Mouse (Mus musculus) neural tube, embryonic 11.5 days (tissue): Measurements from ENCODE around the gene Capn8. TPM values are rescaled to one million over a fixed set of nuclear protein-coding genes. Genes with fewer than 3 reads are reported as not detected.

Experiments used
- ATAC-seq: fragments of 200-750 bp; cut with Nextera tagmentation; 2 replicates; pipeline ENCODE4 v1.8.0; 2017; ENCODE audit warnings: moderate number of reproducible peaks, mild to moderate bottlenecking, moderate TSS enrichment, moderate library complexity; ENCODE audit not compliant: insufficient read depth, low FRiP score, low TSS enrichment
- DNase-seq: peaks from one replicate; pipeline ENCODE4 v3.0.0-alpha.2; 2015; ENCODE audit warnings: low spot score
- H3K27ac ChIP-seq: fragments of 300-500 bp; sonication (generic); 2 replicates; pipeline ENCODE4 v1.5.1; 2014; ENCODE audit warnings: low read depth, mild to moderate bottlenecking, low read length
- H3K27me3 ChIP-seq: fragments of 300-500 bp; sonication (generic); 2 replicates; pipeline ENCODE4 v1.6.1; 2014; ENCODE audit warnings: mild to moderate bottlenecking, low read length, mixed read lengths; ENCODE audit not compliant: control insufficient read depth, insufficient read depth
- H3K36me3 ChIP-seq: fragments of 300-500 bp; sonication (generic); 2 replicates; pipeline ENCODE4 v1.6.1; 2014; ENCODE audit warnings: mild to moderate bottlenecking, low read length, moderate library complexity, mixed read lengths; ENCODE audit not compliant: control insufficient read depth, insufficient read depth
- H3K4me1 ChIP-seq: fragments of 300-500 bp; sonication (generic); 2 replicates; pipeline ENCODE4 v1.6.1; 2014; ENCODE audit warnings: low read length, mixed read lengths; ENCODE audit not compliant: control insufficient read depth, insufficient read depth
- H3K4me2 ChIP-seq: fragments of 300-500 bp; sonication (generic); 2 replicates; pipeline ENCODE4 v1.6.1; 2014; ENCODE audit warnings: low read depth, mild to moderate bottlenecking, moderate library complexity
- H3K4me3 ChIP-seq: fragments of 300-500 bp; sonication (generic); 2 replicates; pipeline ENCODE4 v1.5.1; 2014; ENCODE audit warnings: low read depth, low read length
- H3K9ac ChIP-seq: fragments of 300-500 bp; sonication (generic); 2 replicates; pipeline ENCODE4 v1.6.1; 2014; ENCODE audit warnings: mild to moderate bottlenecking, low read length
- H3K9me3 ChIP-seq: fragments of 300-500 bp; sonication (generic); 2 replicates; pipeline ENCODE4 v1.6.1; 2016; ENCODE audit warnings: low read length; ENCODE audit not compliant: control insufficient read depth
- WGBS: fragments of 180-500 bp; shearing (Covaris S2); extraction: QIAGEN DNeasy Blood & Tissue Kit; methylation state at CpG from one replicate; pipeline ENCODE4 v1.1.7; 2014; 5-methylcytosine and 5-hydroxymethylcytosine counted together
- polyA plus RNA-seq: library from polyadenylated mRNA; unstranded; fragments of >200 nt; fragmentation: Nextera tagmentation; extraction: Ambion mirVana; gene quantifications from 2 replicates; pipeline ENCODE4 v1.2.1, GENCODE M21; 2014

Capn8 gene
- polyA plus RNA-seq, 1 experiment from 2014 or later, result not detected

GRCm38 (mm10) chr1:182542110-182542509 lies 22.7 kb upstream of the Capn8 start:
- no peaks in the 10 kb centered on the region for H3K27me3 ChIP-seq
- 65% methylated on average over 5 of the region's 5 CpGs for WGBS
- no peak for ATAC-seq
- no peaks in the 10 kb centered on the region for H3K9me3 ChIP-seq
- H3K4me2 ChIP-seq, result no peak overlapping the region
- H3K4me1 ChIP-seq, result no peaks in the 10 kb centered on the region
- H3K4me3 ChIP-seq, result no peak overlapping the region
- no peaks in the 10 kb centered on the region for H3K36me3 ChIP-seq
- no peak overlapping the region for H3K9ac ChIP-seq
- no peak overlapping the region for H3K27ac ChIP-seq
- DNase-seq, result no peak

- no peak overlapping the region for H3K4me3 ChIP-seq
These were observed 21.7 kb upstream of the Capn8 start for GRCm38 (mm10) chr1:182543136-182543535.

GRCm38 (mm10) chr1:182543906-182544305 lies 20.9 kb upstream of the Capn8 start:
- no peak for ATAC-seq
- no peak overlapping the region for H3K27ac ChIP-seq
- no peak overlapping the region for H3K9ac ChIP-seq
- H3K36me3 ChIP-seq, result no peaks in the 10 kb centered on the region
- no peak overlapping the region for H3K4me2 ChIP-seq
- H3K4me3 ChIP-seq, result no peak overlapping the region
- no peaks in the 10 kb centered on the region for H3K9me3 ChIP-seq
- no peaks in the 10 kb centered on the region for H3K4me1 ChIP-seq
- 74% methylated on average over 1 of the region's 1 CpGs for WGBS
- H3K27me3 ChIP-seq, result no peaks in the 10 kb centered on the region
- no peak for DNase-seq

More at GRCm38 (mm10) chr1:182543136-182543535, 21.7 kb upstream of the Capn8 start:
- DNase-seq (no peak), ATAC-seq (no peak)
- Histone ChIP-seq H3K4me2 (no peak overlapping the region), H3K9ac (no peak overlapping the region), H3K27ac (no peak overlapping the region), H3K36me3 (no peaks in the 10 kb centered on the region), H3K9me3 (no peaks in the 10 kb centered on the region), H3K4me1 (no peaks in the 10 kb centered on the region), H3K27me3 (no peaks in the 10 kb centered on the region)
- WGBS, result 87% methylated on average over 8 of the region's 8 CpGs

GRCm38 (mm10) chr1:182550761-182551160 lies 14.0 kb upstream of the Capn8 start:
- Histone ChIP-seq H3K4me2 (no peak overlapping the region), H3K4me1 (no peaks in the 10 kb centered on the region), H3K4me3 (no peak overlapping the region), H3K27ac (no peak overlapping the region), H3K9ac (no peak overlapping the region), H3K9me3 (no peaks in the 10 kb centered on the region), H3K27me3 (no peaks in the 10 kb centered on the region), H3K36me3 (no peaks in the 10 kb centered on the region)
- DNase-seq (no peak), ATAC-seq (no peak)
- WGBS, result 79% methylated on average over 8 of the region's 8 CpGs

- WGBS, result 62% methylated on average over 12 of the region's 12 CpGs
- Histone ChIP-seq H3K27me3 (no peaks in the 10 kb centered on the region), H3K4me2 (no peak overlapping the region), H3K9me3 (no peaks in the 10 kb centered on the region), H3K4me1 (no peaks in the 10 kb centered on the region), H3K36me3 (no peaks in the 10 kb centered on the region), H3K27ac (no peak overlapping the region), H3K4me3 (no peak overlapping the region), H3K9ac (no peak overlapping the region)
- no peak for ATAC-seq
- peak; percentile 68 for DNase-seq
These were observed 11.0 kb upstream of the Capn8 start for GRCm38 (mm10) chr1:182553649-182554375.

GRCm38 (mm10) chr1:182558271-182558670 lies 6.5 kb upstream of the Capn8 start:
- Histone ChIP-seq H3K9me3 (no peaks in the 10 kb centered on the region), H3K27me3 (no peaks in the 10 kb centered on the region), H3K9ac (no peak overlapping the region), H3K4me3 (no peak overlapping the region), H3K27ac (no peak overlapping the region), H3K36me3 (no peaks in the 10 kb centered on the region), H3K4me2 (no peak overlapping the region), H3K4me1 (no peaks in the 10 kb centered on the region)
- 81% methylated on average over 4 of the region's 4 CpGs for WGBS
- ATAC-seq, result no peak
- no peak for DNase-seq

GRCm38 (mm10) chr1:182559530-182559929 lies 5.3 kb upstream of the Capn8 start:
- no peak overlapping the region for H3K9ac ChIP-seq
- ATAC-seq, result no peak
- H3K4me2 ChIP-seq, result no peak overlapping the region
- H3K36me3 ChIP-seq, result no peaks in the 10 kb centered on the region
- DNase-seq, result no peak
- no peaks in the 10 kb centered on the region for H3K9me3 ChIP-seq
- no peaks in the 10 kb centered on the region for H3K27me3 ChIP-seq
- H3K27ac ChIP-seq, result no peak overlapping the region
- H3K4me3 ChIP-seq, result no peak overlapping the region
- no peaks in the 10 kb centered on the region for H3K4me1 ChIP-seq
- WGBS, result 86% methylated on average over 10 of the region's 11 CpGs

- DNase-seq, result peak; percentile 74
- Histone ChIP-seq H3K27me3 (no peaks in the 10 kb centered on the region), H3K27ac (no peak overlapping the region), H3K36me3 (no peaks in the 10 kb centered on the region), H3K4me2 (no peak overlapping the region), H3K4me1 (no peaks in the 10 kb centered on the region), H3K9me3 (no peaks in the 10 kb centered on the region), H3K4me3 (no peak overlapping the region), H3K9ac (no peak overlapping the region)
- peak; percentile 72 for ATAC-seq
- WGBS, result 44% methylated on average over 3 of the region's 3 CpGs
These were observed 4.3 kb upstream of the Capn8 start for GRCm38 (mm10) chr1:182560390-182561098.
